Mouse (Mus musculus) c-Kit-positive CD71-positive TER-119-positive erythroid progenitor cells, embryonic 14.5 days (primary cell): ENCODE results near the gene Defb43.

Experiments
- DNase-seq: peaks from one replicate; pipeline ENCODE4 v3.0.0-alpha.2; 2013; ENCODE audit warnings: low spot score

Defb43 gene

DNA sequence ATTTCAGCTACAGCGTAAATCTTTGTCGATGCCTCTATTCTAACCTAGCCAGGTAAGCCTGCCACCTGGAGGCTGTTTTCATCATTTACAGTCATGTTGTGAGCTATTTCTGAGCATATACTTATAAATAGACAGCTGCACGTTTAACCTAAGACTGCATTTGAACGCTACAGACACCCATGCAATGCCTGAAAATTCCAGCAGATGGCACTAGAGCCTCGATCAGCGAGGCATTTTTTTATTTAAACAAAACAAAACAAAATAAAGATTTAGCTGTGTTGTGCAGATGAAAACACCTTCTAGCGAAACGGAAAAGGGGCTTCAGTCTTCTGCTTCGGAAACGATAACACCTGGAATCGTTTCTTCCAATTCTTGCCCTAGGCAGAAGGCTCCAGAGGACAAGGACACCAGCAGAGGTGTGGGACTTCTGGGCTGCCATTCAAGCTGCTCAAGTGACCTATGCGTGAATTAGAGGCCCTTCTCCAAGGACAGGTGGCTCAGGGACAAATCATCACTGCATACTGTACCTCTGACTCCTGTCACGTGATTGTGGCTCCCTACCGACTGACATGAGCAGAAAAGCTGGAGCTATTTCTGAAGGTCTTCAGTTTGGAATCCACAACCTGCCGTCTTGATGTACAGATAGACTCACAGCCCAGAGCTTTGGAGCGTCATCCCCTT, 55.2 kb downstream of the Defb43 start:
- DNase-seq: peak; percentile 83
